Mouse (Mus musculus): ENCODE data around the gene Aldh9a1.

Aldh9a1 gene

GRCm38 (mm10) chr1:167383178-167383577 is 33.4 kb downstream of the Aldh9a1 start:
- DNase-seq (ENCODE audit: low read depth, low spot score): no peak

GRCm38 (mm10) chr1:167384156-167384555 is 34.4 kb downstream of the Aldh9a1 start:
- no peak for DNase-seq (ENCODE audit: low read depth, low spot score)

GRCm38 (mm10) chr1:167385211-167385610 is 35.4 kb downstream of the Aldh9a1 start:
- DNase-seq (ENCODE audit: low read depth, low spot score): no peak

DNA sequence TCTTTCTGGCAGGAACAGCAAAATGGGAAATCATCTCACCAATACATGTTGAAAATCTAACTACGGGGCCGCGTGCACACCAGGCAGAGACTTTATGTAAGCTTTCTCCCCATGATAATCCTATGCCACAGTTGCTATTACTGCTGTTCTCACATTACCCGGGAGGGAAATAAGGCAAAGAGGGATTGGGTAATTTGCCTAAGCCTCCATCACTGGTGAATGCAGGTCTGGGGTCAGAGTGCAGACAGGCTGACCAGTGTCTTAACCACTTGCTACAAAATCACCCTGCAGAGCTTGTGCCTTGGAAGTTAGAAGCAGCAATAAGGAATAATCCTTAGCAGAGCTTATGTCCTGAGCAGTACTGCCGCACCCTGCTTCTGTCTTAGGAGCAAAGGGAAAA is 35.8 kb downstream of the Aldh9a1 start:
- no peak for DNase-seq (ENCODE audit: low read depth, low spot score)

DNA sequence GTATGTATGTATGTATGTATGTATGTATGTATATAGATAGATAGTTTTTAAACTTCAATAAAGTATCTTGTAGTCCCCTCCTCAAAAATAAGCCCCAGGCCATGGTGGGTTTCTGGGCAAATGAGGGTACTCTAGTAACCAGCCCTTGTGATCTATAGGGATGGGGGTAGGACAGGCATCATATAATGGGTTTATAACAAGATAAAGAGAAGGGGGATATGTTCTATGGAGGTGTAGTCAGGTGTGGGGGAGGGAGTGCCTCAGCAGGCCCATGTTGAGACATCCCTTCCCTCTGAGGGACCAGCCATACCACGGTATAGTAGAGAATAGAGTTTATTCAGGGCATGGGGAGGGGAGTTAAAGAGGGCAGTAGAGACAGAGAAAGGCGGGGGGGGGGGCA is 36.7 kb downstream of the Aldh9a1 start:
- DNase-seq (ENCODE audit: low read depth, low spot score): no peak

- DNase-seq (ENCODE audit: low read depth, low spot score): no peak
Measured at GRCm38 (mm10) chr1:167387310-167387709, 37.5 kb downstream of the Aldh9a1 start.

DNA sequence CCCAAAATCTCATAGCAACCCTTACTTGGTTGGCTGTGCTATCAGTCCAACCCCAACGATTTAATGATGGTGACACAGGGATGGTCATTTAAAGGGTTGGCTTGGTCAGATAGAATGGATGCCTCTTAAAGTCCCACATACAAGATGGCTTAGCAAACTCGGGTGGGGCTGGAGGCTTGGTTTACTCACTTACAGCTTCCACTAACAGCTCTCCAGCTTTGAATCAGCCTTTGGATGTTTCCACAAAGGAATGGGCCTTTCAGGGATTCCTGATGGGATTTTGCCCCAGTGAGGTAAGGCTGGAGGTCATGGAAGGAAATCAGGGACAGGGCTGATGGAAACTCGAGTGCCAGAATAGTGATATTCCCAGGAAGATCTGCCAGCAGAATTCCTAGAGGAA is 38.0 kb downstream of the Aldh9a1 start:
- no peak for DNase-seq (ENCODE audit: low read depth, low spot score)

GRCm38 (mm10) chr1:167388571-167388970 is 38.8 kb downstream of the Aldh9a1 start:
- DNase-seq (ENCODE audit: low read depth, low spot score): no peak

GRCm38 (mm10) chr1:167389584-167389983 is 39.8 kb downstream of the Aldh9a1 start:
- no peak for DNase-seq (ENCODE audit: low read depth, low spot score)

GRCm38 (mm10) chr1:167390381-167390780 is 40.6 kb downstream of the Aldh9a1 start:
- no peak for DNase-seq (ENCODE audit: low read depth, low spot score)

- DNase-seq (ENCODE audit: low read depth, low spot score): no peak
Measured at GRCm38 (mm10) chr1:167391241-167391640, 41.5 kb downstream of the Aldh9a1 start.

GRCm38 (mm10) chr1:167392031-167392640 is 42.3 kb downstream of the Aldh9a1 start:
- no peak for DNase-seq (ENCODE audit: low read depth, low spot score)

- DNase-seq (ENCODE audit: low read depth, low spot score): no peak
Measured at GRCm38 (mm10) chr1:167392687-167393086, 42.9 kb downstream of the Aldh9a1 start.

- DNase-seq (ENCODE audit: low read depth, low spot score): peak; percentile 57
Measured at GRCm38 (mm10) chr1:167393281-167393680, 43.5 kb downstream of the Aldh9a1 start.

- peak; percentile 99 for DNase-seq (ENCODE audit: low read depth, low spot score)
Measured at GRCm38 (mm10) chr1:167393683-167394492, 44.1 kb downstream of the Aldh9a1 start, which contains the start of gene Mgst3. Mgst3 (minus strand) TSS chr1:167393841.

- no peak for DNase-seq (ENCODE audit: low read depth, low spot score)
Measured at GRCm38 (mm10) chr1:167405237-167405636, 55.4 kb downstream of the Aldh9a1 start.

- no peak for DNase-seq (ENCODE audit: low read depth, low spot score)
Measured at GRCm38 (mm10) chr1:167409601-167410000, 59.8 kb downstream of the Aldh9a1 start.

- no peak for DNase-seq (ENCODE audit: low read depth, low spot score)
Measured at GRCm38 (mm10) chr1:167411991-167412715, 62.4 kb downstream of the Aldh9a1 start.

DNA sequence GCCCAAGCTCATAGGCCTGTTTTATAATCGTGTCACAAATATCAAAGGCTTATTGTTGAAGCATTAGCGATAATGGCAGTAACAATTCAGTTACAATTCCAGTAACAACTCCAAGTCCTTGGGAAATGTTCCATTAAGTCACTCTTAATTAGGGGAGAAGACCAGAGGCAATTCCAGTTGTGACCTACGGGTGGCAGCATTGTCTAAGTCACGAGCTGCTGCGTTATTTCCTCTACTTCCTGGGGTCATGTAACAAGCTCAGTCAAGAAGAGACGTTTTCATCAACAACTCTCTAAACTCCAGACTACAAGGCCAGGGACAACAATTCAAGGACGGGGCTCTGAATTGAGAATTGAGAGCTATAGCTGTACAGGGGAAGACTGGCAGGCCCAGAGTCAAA is 65.1 kb downstream of the Aldh9a1 start:
- DNase-seq (ENCODE audit: low read depth, low spot score): peak; percentile 87
